Mouse (Mus musculus) spleen, adult 2 months (tissue): ENCODE data around the gene Mark2.

Source experiments
- CTCF ChIP-seq: fragments of 200-500 bp; IDR thresholded peaks from 2 replicates; pipeline ENCODE4 v1.5.1; 2011; ENCODE audit warnings: mild to moderate bottlenecking, inconsistent platforms; ENCODE audit not compliant: insufficient read depth, insufficient read length, insufficient replicate concordance; ENCODE audit errors: extremely low read depth
- POLR2A ChIP-seq: fragments of 200-500 bp; IDR thresholded peaks from 2 replicates; pipeline ENCODE4 v1.6.1; 2011; ENCODE audit warnings: low read depth, low read length, inconsistent platforms

- no peak for TF ChIP-seq CTCF
- TF ChIP-seq POLR2A, result no peak
Measured at GRCm38 (mm10) chr19:7311306-7311705, 30.4 kb downstream of the Mark2 start.
